Mouse (Mus musculus) lung, postnatal 36 days (tissue): Measurements from ENCODE around the gene Eri3.
A peak's percentile ranks its signal among the peaks of the same experiment; 100 is the strongest.

Source experiments
- DNase-seq: peaks from one replicate; pipeline ENCODE4 v3.0.0; 2022; ENCODE audit warnings: mixed read lengths

The Eri3 gene

GRCm38 (mm10) chr4:117664411-117665137, 114.4 kb downstream of the Eri3 start:
- no peak for DNase-seq

- no peak for DNase-seq
These were observed 115.4 kb downstream of the Eri3 start for GRCm38 (mm10) chr4:117665531-117665930.

DNA sequence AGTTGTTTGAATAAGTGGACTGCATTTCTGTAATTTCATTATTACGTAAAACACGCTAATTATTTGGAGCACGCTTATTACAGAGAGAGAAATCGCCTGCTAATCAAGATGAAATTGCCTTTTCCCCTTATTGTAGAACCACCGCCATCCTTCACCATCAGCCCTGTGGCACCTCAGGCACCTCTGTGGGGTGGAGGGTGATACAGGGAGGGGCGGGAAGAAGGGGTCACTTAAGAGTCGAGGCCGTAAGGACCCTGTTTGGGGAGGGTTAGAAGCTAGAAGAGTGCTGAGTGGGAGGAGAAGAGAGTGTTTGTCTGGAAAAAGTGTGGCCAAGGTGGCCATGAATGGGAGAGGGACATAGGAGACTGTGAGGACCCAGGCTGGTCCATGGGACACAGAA, 115.9 kb downstream of the Eri3 start:
- no peak for DNase-seq

DNA sequence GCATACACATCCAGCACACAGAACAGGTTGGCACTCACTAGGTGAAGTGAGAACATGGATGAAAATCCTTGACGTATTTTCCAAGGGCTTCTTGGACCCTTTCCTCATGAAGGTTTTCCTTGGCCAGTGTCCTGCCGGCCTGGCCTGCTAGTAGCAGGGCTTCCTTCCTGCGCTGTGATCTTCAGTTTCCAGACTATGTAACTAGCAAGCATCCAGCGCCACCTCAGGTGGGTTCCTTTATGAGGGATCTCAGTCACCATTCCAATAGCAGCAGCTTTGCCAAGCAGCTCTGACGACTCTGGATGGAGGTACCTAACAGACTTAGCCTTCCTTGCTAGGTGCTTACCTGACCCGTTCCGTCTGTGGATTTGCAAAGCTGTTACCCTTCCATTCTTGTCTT, 119.7 kb downstream of the Eri3 start:
- DNase-seq: no peak

- no peak for DNase-seq
These were observed 121.9 kb downstream of the Eri3 start for GRCm38 (mm10) chr4:117672042-117672441.

GRCm38 (mm10) chr4:117673901-117674300, 123.7 kb downstream of the Eri3 start:
- DNase-seq: no peak

DNA sequence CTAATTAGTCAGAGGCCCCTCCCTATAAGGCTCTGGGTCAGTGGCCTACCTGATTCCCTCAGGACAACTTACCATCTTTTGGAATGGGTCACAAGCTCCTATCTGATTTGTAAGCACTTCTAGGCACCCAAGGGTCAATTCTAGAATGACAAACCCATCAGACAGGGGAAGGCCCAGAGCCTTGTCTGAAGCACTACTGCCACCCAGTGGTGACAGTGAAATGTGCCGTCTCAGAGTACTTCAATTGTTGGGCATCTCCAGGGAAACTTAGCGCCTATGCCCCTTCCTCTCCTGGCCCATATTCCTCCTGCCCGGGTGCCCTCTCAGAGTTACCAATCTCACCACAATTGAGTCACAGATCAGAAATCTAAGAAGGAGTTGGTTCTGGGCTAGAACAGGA, 126.7 kb downstream of the Eri3 start:
- peak; percentile 87 for DNase-seq

DNA sequence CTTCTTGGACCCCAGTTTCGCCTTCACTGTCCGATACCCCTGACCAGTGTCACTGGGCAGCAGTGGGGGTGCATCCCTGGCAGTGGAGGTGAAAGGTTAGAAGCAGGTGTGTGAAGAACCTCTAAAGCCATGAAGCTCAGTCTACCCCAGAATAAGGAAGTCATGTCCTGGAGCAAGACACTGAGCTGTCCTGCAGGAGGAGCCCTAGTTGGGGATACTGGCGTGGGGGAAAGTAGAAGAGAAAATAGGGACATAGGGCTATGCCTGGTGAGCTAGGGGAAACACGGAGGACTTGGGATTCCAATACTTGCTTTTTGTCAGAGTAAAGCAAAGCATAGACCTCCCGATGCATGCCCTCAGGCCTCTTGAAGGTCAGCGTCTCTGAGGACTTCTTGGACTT, 130.8 kb downstream of the Eri3 start:
- DNase-seq: no peak

DNA sequence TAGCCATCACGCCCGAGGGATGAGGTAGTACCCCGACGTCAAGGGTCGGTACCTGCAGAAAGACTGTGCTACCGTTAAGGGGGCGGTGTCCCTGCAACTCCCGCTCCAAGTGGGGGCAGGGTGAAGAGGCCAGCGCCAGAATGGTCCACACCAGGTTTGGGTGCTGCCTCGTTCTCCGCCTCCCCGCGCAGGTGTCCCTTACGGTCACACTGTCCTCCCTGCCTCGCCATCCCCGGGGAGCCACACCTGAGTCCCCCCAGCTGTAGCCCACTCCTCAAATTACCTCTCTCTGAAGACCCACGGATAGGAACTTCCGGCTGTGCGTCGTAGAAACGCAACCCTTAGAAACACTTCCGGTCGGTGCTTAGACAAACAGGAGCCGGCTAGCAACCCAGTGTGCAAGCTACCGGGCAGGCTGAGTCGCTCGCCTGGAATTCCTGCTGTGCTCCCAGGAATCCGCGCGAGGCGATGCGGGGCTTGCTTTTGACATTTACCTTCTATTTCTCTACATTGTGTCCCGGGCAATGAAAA, 131.8 kb downstream of the Eri3 start, which contains the start of gene Dmap1:
Dmap1 (minus strand) TSS at position 343 of the 531 bp plus-strand sequence.
- DNase-seq: peak; percentile 85

- DNase-seq: no peak
These were observed 132.3 kb downstream of the Eri3 start for GRCm38 (mm10) chr4:117682463-117682862.

- DNase-seq: peak; percentile 11
These were observed 133.0 kb downstream of the Eri3 start for GRCm38 (mm10) chr4:117683048-117683768.

GRCm38 (mm10) chr4:117686354-117686753, 136.2 kb downstream of the Eri3 start:
- no peak for DNase-seq

- DNase-seq: peak; percentile 61
These were observed 155.2 kb downstream of the Eri3 start for GRCm38 (mm10) chr4:117705361-117705760.

DNA sequence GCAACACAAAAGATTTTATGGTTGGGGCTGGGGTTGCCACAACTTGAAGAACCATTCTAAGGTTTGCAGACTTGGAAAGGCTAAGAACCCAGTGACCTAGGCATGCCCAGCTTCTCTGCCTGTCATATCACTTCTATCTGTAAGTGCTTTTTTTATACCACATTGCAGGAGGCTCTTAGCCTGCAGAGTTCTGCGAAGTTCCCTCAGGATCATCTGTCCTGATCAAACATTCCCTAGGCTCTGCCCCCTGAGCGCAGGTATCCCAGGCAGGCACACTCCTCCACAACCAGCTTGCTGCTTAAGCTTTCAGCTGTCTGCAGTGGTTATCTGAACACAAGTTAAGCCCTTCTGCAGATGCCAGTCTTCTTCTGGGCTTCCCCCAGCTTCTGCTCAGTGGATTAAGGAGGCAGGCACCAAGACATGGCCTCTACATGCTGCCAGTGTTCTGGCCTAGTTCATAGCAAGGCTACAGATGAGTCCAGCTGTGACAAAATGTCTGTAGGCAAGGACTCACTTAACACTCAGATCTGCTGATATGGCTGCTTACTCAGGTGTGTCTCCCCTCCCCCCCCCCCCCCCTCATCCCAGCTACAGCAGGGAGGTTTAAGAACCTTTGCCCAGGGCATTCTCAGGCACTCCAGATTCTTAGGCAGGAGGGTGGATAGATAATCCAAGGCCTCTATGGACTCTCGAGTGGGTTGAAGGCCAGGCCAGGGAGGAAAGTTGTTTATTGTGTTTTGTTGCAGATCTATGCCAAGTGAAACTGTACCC, 158.8 kb downstream of the Eri3 start:
- no peak for DNase-seq

DNA sequence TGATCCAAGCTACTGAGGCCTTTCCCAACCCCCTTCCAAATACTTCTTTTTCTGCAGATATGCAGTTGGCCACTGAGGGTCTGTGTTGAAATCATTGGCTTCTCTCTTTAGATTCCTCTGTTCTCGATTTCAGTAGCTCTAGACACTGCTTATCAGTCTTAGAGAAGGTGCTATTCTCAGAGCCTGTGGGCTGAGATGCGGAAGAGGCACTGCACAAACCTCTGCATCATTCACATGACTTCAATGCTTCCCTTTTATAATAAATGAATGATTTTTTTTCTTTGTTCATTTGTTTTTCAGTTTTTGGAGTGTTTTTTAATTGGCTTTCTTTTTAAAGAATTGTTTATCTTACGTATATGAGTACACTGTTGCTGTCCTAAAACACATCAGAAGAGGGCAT, 162.1 kb downstream of the Eri3 start:
- no peak for DNase-seq

DNA sequence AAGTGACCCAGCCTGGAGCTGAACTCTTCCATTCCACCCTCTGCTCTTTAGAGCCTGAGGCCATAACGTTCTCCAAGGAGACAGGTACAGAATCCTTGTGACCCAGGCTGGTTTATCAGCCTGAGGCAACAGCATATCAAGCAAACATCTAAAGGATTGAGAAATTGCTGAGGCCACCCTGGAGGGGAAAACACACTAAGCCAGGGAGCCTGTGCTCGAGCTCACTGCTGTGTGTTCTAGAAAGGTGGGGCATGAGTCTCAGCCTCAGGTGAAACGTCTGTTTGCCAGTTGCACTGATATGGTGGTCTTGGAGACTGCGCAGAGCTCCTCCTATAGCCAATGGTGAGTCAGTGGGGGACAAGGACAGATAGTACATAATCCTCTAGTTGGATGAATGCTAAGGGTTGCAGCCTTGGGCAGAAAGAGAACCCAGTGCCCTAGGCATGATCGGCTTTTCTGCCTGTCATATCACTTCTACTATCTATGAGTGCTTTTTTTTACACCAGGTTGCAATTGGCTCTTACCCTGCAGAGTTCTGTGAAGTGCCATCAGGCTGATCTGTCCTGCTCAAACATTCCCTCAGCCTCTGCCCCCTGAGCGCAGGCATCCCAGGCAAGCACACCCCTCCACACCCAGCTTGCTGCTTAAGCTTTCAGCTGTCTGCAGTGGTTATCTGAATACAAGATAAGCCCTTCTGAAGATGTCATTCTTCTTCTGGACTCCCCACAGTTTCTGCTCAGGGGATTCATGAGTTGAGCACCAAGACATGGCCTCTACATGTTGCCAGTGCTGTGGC, 163.3 kb downstream of the Eri3 start:
- no peak for DNase-seq
